Mouse (Mus musculus) layer of hippocampus, postnatal 10 days (tissue): ENCODE data around the gene Capn5. TPM values are rescaled to one million over a fixed set of nuclear protein-coding genes. Genes with fewer than 3 reads are reported as not detected.

Source experiments
- DNase-seq, 2 experiments: peaks; one replicate each; pipeline ENCODE4 v3.0.0; 2021; ENCODE audit warnings: low spot score in 2 of 2
- total RNA-seq, 2 experiments: library from RNA; stranded (reverse); gene quantifications; 2 replicates each; pipeline ENCODE4 v1.2.3; 2021

Gene Capn5
- total RNA-seq, 2 experiments from 2014 or later = 55.9 to 61.7 TPM

DNA sequence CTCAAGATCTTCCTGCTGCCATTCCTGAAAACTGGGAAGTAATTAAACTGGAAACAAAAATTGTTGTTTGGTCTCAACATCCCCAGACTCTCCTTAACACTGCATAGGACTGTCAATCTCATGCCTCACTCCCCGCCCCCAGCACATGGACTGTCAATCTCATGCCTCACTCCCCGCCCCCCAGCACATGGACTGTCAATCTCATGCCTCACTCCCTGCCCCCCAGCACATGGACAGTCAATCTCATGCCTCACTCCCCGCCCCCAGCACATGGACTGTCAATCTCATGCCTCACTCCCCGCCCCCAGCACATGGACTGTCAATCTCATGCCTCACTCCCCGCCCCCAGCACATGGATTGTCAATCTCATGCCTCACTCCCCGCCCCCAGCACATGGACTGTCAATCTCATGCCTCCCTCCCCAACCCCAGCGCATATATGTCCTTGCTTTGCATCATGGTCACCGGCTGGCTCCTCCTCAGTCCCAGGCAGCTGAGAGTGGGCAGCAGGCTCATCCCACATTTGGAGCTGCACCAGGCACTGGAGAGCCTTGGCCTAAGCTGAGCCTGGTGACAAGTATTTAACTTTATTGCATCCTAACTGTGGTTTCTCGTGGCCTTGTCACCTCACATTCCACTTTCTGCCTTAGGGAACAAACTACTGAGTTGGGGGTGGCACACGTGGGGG lies 29.2 kb downstream of the Capn5 start:
- no peak for DNase-seq

DNA sequence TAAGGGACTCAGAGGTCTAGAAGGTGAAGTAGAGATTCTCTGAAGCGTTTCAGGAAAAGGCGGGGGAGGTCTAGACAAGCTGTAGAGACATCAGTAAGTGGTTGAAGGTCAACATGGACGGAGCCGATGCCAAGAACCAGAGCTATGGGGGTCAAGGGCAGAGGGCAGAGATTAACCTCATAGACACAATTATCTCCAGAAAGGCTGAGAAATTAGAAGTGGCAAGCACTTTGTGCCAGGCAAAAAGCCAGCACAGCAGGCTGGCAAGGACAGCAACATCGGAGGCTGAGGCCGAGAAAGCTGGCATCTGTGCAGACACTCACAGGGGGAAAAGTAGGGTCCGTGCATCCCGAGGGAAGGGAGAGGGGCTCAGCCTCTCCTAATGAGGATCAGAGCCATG lies 30.3 kb downstream of the Capn5 start:
- no peak for DNase-seq

DNA sequence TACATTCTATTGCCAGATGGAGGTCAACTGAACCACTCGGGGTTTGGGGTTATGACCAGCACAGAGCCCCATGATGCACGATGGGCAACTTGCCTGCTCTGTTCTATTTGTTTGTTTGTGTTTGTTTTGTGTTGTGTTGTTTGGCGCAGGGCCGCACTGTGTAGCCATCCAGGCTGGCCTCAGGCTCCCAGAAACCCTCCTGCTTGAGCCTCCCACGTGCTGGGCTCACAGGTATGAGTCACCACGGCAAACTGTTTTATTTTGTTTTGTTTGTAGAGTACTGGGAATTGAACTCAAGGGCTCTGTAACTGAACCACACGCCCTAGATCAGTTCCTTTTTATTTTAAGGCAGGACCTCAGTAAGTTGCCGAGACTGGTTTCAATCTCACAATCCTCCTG lies 31.6 kb downstream of the Capn5 start:
- no peak for DNase-seq

DNA sequence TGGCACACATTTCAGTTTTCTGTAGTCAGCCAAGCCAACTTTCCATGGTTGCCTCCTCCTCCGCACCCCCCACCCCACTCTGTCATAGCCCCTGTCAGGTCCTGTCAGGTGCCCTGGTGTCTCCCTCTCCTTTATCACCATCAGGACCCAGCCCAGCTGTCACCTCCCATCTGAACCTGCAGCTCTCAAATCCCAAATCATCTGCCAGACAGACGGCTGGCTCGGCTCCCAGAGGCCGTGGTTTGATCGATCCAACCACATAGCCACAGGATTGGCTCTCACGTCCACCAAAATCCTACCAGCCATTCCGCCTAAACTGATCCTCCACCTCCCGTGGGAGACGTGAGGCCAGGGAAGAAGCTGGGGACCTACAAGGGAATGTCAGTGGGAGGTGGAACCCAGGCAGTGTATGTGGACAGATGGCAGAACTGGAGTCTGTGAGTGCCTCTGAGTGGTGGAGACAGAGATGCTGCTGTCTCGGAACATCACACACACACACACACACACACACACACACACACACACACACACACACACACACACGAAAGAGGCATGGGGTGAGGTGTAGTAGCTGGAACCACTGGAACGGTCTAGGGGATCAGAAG lies 32.1 kb downstream of the Capn5 start:
- peak; percentile 70 to 73 for DNase-seq

DNA sequence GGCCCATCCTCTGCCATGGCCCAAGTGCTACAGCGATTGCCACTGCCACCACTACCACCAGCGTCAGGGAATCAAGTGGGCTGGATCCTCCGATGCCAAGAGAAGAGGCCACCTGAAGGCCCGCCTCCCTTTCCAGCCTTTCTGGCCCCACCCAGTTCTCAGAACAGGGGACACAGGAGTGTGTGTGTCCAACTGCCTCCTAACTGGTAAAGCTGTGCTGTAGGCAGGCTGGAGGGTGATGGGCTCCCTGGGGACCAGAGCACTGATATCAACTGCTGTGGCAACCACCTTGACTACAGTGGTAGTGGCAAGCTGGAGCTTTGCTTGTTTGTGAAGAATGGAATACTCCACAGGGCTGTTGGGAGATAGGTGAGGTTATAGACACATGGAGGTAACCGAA lies 32.7 kb downstream of the Capn5 start, which contains the start of gene Omp:
Gene Omp, minus strand, starts transcription at position 101 of the 400 bp plus-strand sequence.
- no peak for DNase-seq

DNA sequence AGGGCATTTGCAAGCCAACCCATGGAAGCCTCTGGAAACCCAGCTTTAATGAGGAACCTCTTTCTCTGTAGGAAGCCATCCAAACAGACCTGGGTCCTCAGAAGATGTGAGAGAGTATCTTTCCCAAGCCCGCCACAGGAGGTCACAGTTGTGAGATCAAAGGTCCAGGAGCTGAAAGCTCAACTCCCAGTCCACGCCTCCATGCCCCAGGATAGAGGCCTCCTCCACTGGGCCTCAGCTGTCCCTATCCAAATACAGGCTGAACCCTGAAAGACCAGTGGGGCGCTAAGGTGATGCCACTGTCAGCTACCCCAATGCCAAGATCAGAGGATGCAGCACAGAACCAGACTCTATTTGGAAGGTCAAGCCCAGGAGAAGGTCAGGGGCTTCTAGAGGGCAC lies 35.4 kb downstream of the Capn5 start:
- no peak for DNase-seq

DNA sequence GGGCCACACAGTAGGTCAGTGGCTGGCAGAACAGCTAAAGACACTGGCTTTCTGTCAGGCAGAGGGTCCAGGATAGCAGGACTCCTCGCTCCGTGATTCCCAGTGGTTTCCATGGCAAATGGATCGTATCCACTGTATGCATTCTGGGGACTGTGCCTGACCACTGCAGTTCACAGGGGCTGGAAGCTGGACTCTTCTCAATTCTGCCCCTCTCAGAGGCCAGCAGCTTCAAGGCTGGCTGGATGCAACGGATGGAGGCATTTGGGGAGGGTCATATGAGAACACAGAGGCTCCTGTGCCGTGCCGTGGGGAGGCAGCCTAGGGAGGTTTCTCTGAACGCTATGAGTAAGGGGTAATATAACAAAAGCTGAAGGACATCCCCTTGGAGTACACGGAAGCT lies 35.8 kb downstream of the Capn5 start:
- no peak for DNase-seq

GRCm38 (mm10) chr7:98141206-98141605 lies 36.9 kb downstream of the Capn5 start:
- peak; percentile 50 to 52 for DNase-seq

GRCm38 (mm10) chr7:98140597-98140996 lies 37.5 kb downstream of the Capn5 start:
- DNase-seq = peak in 1 of 2 experiments; percentile 36

DNA sequence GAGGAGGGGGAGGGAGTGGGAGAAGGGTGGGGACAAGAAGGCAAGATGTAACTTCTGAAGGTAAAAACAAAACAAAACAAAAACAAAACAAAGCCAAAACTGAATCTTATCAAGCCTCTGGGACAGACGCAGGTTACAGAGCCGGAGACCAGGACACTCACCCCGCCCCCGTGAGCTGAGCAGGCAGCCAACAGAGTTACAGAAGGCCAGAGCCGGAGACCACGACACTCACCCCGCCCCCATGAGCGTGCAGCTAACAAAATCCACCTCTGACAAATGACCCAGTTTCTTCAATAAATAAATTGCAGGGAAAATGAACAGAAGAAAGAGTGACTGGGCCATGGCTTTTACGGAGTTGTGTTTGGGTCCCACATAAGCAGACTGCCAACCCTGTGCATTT lies 38.9 kb downstream of the Capn5 start:
- no peak for DNase-seq

DNA sequence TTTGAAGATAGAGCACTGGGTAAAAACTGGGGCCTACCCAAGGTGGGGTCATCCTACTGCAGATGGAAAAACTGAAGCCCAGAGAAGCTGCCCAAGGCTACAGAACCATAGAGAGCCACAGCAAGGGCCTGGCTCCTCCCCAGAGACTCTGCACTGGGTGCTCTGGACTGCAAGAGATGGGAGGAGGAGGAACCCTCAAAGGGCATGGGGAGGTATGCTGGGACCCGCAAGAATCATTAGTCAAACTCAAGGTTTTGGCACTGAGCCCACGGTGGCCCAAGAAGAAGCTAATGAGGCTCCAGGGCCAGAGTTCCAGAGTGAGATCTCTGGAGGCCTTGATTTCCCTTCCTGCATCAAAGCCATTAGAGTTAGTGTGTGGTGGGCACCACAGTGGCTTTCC lies 40.1 kb downstream of the Capn5 start:
- no peak for DNase-seq

GRCm38 (mm10) chr7:98137583-98137982 lies 40.5 kb downstream of the Capn5 start:
- DNase-seq = no peak

- no peak for DNase-seq
These were observed 46.3 kb downstream of the Capn5 start for GRCm38 (mm10) chr7:98131751-98132150.

GRCm38 (mm10) chr7:98125473-98125872 lies 52.6 kb downstream of the Capn5 start:
- no peak for DNase-seq

- no peak for DNase-seq
These were observed 53.4 kb downstream of the Capn5 start for GRCm38 (mm10) chr7:98124701-98125100.

GRCm38 (mm10) chr7:98121673-98122072 lies 56.4 kb downstream of the Capn5 start:
- DNase-seq = no peak

DNA sequence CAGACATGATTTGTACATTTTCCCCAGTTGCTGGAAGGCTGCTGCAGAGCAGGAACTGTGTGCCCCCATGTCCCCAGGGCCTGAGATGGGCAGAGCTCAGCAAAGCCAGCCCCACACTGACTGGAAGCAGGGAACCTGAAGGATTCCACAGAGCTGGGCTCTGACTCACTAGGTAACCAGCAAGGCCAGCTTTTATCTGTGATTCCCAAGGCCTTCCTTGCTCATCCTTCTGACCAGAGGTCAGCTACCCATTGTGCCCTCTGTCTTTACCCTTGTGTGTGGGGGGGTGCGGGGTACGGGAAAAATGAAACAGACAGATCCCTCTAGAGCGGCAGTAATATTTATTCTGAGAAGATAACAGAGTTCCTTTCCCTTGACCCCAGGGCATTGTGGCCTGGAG lies 56.8 kb downstream of the Capn5 start:
- DNase-seq = no peak

DNA sequence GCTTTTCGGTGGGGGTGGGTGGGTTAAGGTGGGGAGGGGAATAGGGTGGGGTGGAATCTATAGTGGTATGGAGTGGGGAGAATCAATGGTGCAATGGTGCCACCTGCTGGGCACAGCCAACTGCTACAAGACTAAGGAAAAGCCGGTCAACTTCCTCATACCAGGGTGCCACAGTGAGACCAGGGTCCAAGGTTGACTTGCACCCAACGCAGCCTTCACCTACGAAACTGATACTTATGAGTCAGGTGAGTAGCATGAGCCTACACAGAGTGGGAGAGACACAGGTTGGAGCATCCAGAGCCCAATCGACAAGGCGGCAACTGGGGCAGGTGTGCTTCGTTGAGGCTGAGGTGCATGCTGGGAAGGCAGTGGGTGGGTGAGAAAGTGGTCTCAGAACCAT lies 57.7 kb downstream of the Capn5 start:
- peak; percentile 81 to 83 for DNase-seq

DNA sequence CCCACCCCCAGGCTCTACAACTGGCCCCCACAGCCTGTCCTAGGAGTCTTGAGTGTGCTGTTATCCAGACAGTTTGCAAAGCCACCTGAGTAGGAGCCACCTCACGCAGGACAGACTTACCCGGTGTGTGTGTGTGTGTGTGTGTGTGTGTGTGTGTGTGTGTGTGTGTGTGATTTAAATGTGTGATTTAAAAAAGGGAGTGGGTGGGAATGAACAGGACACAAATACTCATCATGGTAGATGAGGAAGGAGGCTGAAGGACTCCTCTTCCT lies 58.2 kb downstream of the Capn5 start:
- DNase-seq = no peak

DNA sequence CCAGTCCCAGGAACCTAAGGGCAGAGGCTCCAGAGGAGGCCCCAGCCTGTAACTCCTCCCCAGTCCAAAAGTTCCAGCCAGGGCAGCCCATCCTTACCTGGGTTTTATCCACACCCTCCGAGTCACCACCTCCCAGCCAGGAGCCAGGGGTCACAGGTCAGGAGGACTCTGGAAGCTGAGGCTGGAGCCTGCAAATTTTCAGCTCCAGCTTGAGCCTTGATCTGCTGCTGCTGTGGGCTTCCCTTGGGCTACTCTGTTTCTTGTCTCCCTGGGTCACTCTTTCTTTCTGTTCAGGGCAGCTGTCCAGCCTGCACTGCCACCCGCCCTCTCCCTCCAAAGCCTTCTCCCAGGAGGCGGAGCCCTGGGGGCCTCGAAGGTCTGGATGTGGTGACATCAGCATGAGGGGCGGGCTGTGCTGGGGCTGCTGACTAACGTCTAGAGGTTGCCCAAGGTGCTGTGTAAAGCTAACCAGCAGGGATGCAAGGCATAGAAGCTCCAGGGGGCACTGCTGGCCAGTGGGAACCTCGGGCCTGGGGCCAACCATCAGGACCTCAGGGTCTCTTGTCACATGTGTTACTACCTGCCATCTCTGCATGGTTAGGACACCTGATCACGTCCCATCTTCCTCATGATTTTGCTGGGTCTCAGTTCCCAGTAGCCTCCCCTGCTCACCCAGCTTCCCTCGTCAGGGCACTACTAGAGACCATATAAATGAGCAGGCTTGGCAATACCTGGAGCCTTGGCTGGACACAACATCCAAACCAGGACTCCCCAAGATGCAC lies 58.7 kb downstream of the Capn5 start, which contains the start of gene Myo7a:
Gene Myo7a, minus strand, starts transcription at position 346 of the 782 bp plus-strand sequence.
- no peak for DNase-seq

GRCm38 (mm10) chr7:98117012-98117660 lies 60.9 kb downstream of the Capn5 start:
- peak; percentile 50 to 51 for DNase-seq

GRCm38 (mm10) chr7:98114656-98115055 lies 63.4 kb downstream of the Capn5 start:
- no peak for DNase-seq
